Comparison of ENCODE assay signal across 14 mouse cellular contexts in the genomic region with DNA sequence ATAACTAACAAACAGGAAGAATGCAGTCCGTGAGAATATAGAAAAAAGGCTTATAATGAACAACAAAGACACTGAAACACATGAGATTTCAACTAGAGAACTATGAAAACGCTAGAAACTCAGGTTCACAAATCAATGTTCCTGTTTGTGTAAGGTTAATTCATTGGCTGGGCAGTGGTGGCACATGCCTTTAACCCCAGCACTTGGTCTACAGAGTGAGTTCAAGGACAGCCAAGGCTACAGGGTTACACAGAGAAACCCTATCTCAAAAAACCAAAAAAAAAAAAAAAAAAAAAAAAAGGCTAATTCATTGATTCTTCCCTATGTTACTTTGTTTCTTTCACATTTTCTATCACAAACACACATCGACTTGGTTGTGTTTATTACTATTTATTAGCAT. TPM values are rescaled to one million over a fixed set of nuclear protein-coding genes. Genes with fewer than 3 reads are reported as not detected.
"Had no signal": no experiment of that assay in that cellular context is flagged by ENCODE, and none has a peak within 500 bp of the region (broad histone marks: within the 10 kb centered on the region; RNA-seq: fewer than 3 reads in every experiment).

No protein-coding gene starts in this region.

- H3K9me3 ChIP-seq: limb, embryonic 13.5 days; midbrain, embryonic 13.5 days had no signal

- H3K9ac ChIP-seq: hindbrain, embryonic 14.5 days; limb, embryonic 13.5 days; midbrain, embryonic 13.5 days had no signal

- DNase-seq: lung, adult 2 months; right cerebral cortex, postnatal 25 days; thymus, adult 2 months; thymus, postnatal 25 days had no signal

- H3K27ac ChIP-seq: hindbrain, embryonic 14.5 days; left cerebral cortex, adult 2 months; limb, embryonic 13.5 days; midbrain, embryonic 13.5 days had no signal

- H3K4me1 ChIP-seq: midbrain, embryonic 13.5 days had no signal

- H3K4me2 ChIP-seq: hindbrain, embryonic 14.5 days; limb, embryonic 13.5 days; midbrain, embryonic 13.5 days had no signal

- H3K4me3 ChIP-seq: left cerebral cortex, adult 2 months; limb, embryonic 13.5 days; midbrain, embryonic 13.5 days had no signal

- ATAC-seq: lung, postnatal 0 days; midbrain, embryonic 13.5 days had no signal

- H3K36me3 ChIP-seq: limb, embryonic 13.5 days; midbrain, embryonic 13.5 days had no signal

RNA-seq across cellular contexts. Expression of gene Ano9, which starts 3.0 kb away (rescaled TPM):
- total RNA-seq: layer of hippocampus, postnatal 25 days; left cerebral cortex, adult 2 months; left cerebral cortex, postnatal 36 days; megakaryocyte progenitor cell, adult 5-6 weeks had no signal

RNA-seq across cellular contexts. Expression of gene Pkp3, which starts 42.6 kb away (rescaled TPM):
- total RNA-seq: layer of hippocampus, postnatal 25 days; left cerebral cortex, adult 2 months; left cerebral cortex, postnatal 36 days had no signal
- polyA plus RNA-seq: hindbrain, embryonic 14.5 days; midbrain, postnatal 0 days; neural tube, embryonic 14.5 days had no signal
